Mouse (Mus musculus) liver, postnatal 0 days (tissue): ENCODE data around the gene Mcmbp. TPM values are rescaled to one million over a fixed set of nuclear protein-coding genes. Genes with fewer than 3 reads are reported as not detected.

Source experiments
- ATAC-seq: fragments of 200-750 bp; cut with Nextera tagmentation; 2 replicates; pipeline ENCODE4 v1.8.0; 2017; ENCODE audit warnings: mild to moderate bottlenecking, moderate library complexity
- DNase-seq: peaks from one replicate; pipeline ENCODE4 v3.0.0-alpha.2; 2016
- H3K27ac ChIP-seq: fragments of 300-500 bp; sonication (generic); 2 replicates; pipeline ENCODE4 v1.5.1; 2014; ENCODE audit warnings: antibody characterized with exemption, moderate library complexity, mild to moderate bottlenecking, low read depth
- H3K27me3 ChIP-seq: fragments of 300-500 bp; sonication (generic); 2 replicates; pipeline ENCODE4 v1.6.1; 2014; ENCODE audit warnings: low read length, control low read depth, mixed read lengths; ENCODE audit not compliant: insufficient read depth
- H3K36me3 ChIP-seq: fragments of 300-500 bp; sonication (generic); replicated peaks from 2 replicates; pipeline ENCODE4 v1.6.1; 2014; ENCODE audit warnings: mild to moderate bottlenecking, control low read depth, low read length, moderate library complexity, mixed read lengths; ENCODE audit not compliant: insufficient read depth
- H3K4me1 ChIP-seq: fragments of 300-500 bp; sonication (generic); 2 replicates; pipeline ENCODE4 v1.6.1; 2014; ENCODE audit warnings: antibody characterized with exemption, mild to moderate bottlenecking, control low read depth; ENCODE audit not compliant: insufficient read depth
- H3K4me2 ChIP-seq: fragments of 300-500 bp; sonication (generic); 2 replicates; pipeline ENCODE4 v1.6.1; 2014; ENCODE audit warnings: low read depth, mild to moderate bottlenecking, low read length, moderate library complexity, mixed read lengths
- H3K4me3 ChIP-seq: fragments of 300-500 bp; sonication (generic); 2 replicates; pipeline ENCODE4 v1.5.1; 2014; ENCODE audit warnings: low read depth, low read length
- H3K9ac ChIP-seq: fragments of 300-500 bp; sonication (generic); replicated peaks from 2 replicates; pipeline ENCODE4 v1.6.1; 2014; ENCODE audit warnings: mild to moderate bottlenecking, moderate library complexity
- H3K9me3 ChIP-seq: fragments of 300-500 bp; sonication (generic); 2 replicates; pipeline ENCODE4 v1.6.1; 2016; ENCODE audit warnings: mild to moderate bottlenecking, control low read depth, low read length, mixed read lengths
- CTCF ChIP-seq: sonication (generic); IDR thresholded peaks from 2 replicates; pipeline ENCODE4 v1.5.1; 2016; ENCODE audit warnings: antibody characterized with exemption, low read depth
- EP300 ChIP-seq: IDR thresholded peaks from 2 replicates; pipeline ENCODE4 v1.6.1; 2016; ENCODE audit warnings: antibody characterized with exemption, low read depth, mild to moderate bottlenecking
- WGBS: fragments of 180-500 bp; shearing (Covaris S2); extraction: QIAGEN DNeasy Blood & Tissue Kit; methylation state at CpG from one replicate; pipeline ENCODE4 v1.1.7; 2014; ENCODE audit not compliant: insufficient replicate concordance; 5-methylcytosine and 5-hydroxymethylcytosine counted together
- polyA plus RNA-seq: library from polyadenylated mRNA; unstranded; fragments of >200 nt; fragmentation: Nextera tagmentation; extraction: Ambion mirVana; gene quantifications from 2 replicates; pipeline ENCODE4 v1.2.1, GENCODE M21; 2015

Gene Mcmbp
- polyA plus RNA-seq = 19.5 and 19.9 TPM in 2 replicates

- peaks cover 36% of the 10 kb centered on the region for H3K4me1 ChIP-seq
Observed at GRCm38 (mm10) chr7:128740334-128740733, at the start of gene Mcmbp. Gene Mcmbp, minus strand, starts transcription at chr7:128740495.

GRCm38 (mm10) chr7:128790045-128790444 is 49.8 kb upstream of the Mcmbp start:
- H3K36me3 ChIP-seq = peaks cover 7% of the 10 kb centered on the region
- no peak overlapping the region for H3K4me2 ChIP-seq
- H3K9me3 ChIP-seq = no peaks in the 10 kb centered on the region
- no peaks in the 10 kb centered on the region for H3K4me1 ChIP-seq
- H3K9ac ChIP-seq = no peak overlapping the region
- no peak for DNase-seq
- WGBS = 82% methylated on average over 4 of the region's 4 CpGs
- H3K27ac ChIP-seq = no peak overlapping the region
- TF ChIP-seq CTCF (no peak), EP300 (0 out of 2 replicates have a peak, but pooled peaks have one; percentile 17)
- ATAC-seq = no peak
- H3K27me3 ChIP-seq = no peaks in the 10 kb centered on the region
- no peak overlapping the region for H3K4me3 ChIP-seq

More at GRCm38 (mm10) chr7:128740334-128740733, at the start of gene Mcmbp:
- Histone ChIP-seq H3K27me3 (no peaks in the 10 kb centered on the region), H3K27ac (peak within 1 kb of the TSS; percentile 96), H3K4me2 (peak within 1 kb of the TSS; percentile 89), H3K9me3 (no peaks in the 10 kb centered on the region), H3K36me3 (no peaks in the 10 kb centered on the region), H3K4me3 (peak within 1 kb of the TSS; percentile 97), H3K9ac (peak within 1 kb of the TSS; percentile 95)
- TF ChIP-seq CTCF = no peak
- peak; percentile 60; the same call in 1 of the 2 replicates for TF ChIP-seq EP300
- ATAC-seq (peak; percentile 76), DNase-seq (peak; percentile 99)
- under 1% methylated on average over 31 of the region's 35 CpGs for WGBS

GRCm38 (mm10) chr7:128781846-128782245 is 41.6 kb upstream of the Mcmbp start:
- ATAC-seq (no peak), DNase-seq (no peak)
- Histone ChIP-seq H3K27ac (no peak overlapping the region), H3K4me3 (no peak overlapping the region), H3K27me3 (no peaks in the 10 kb centered on the region), H3K9ac (no peak overlapping the region), H3K4me2 (no peak overlapping the region), H3K36me3 (peaks cover 70% of the 10 kb centered on the region), H3K4me1 (no peaks in the 10 kb centered on the region), H3K9me3 (no peaks in the 10 kb centered on the region)
- TF ChIP-seq CTCF (no peak), EP300 (no peak)
- WGBS = 93% methylated on average over 3 of the region's 3 CpGs

GRCm38 (mm10) chr7:128779305-128779704 is 39.0 kb upstream of the Mcmbp start:
- H3K27me3 ChIP-seq = no peaks in the 10 kb centered on the region
- ATAC-seq (no peak), DNase-seq (peak; percentile 42)
- H3K36me3 ChIP-seq = peaks cover 80% of the 10 kb centered on the region
- H3K4me3 ChIP-seq = no peak overlapping the region
- no peak overlapping the region for H3K4me2 ChIP-seq
- TF ChIP-seq CTCF (peak; percentile 78), EP300 (no peak)
- WGBS = 50% methylated on average over 6 of the region's 6 CpGs
- no peaks in the 10 kb centered on the region for H3K9me3 ChIP-seq
- H3K27ac ChIP-seq = no peak overlapping the region
- H3K4me1 ChIP-seq = no peaks in the 10 kb centered on the region
- no peak overlapping the region for H3K9ac ChIP-seq

GRCm38 (mm10) chr7:128777201-128777600 is 36.9 kb upstream of the Mcmbp start:
- Histone ChIP-seq H3K27ac (no peak overlapping the region), H3K4me1 (no peaks in the 10 kb centered on the region), H3K9me3 (no peaks in the 10 kb centered on the region), H3K9ac (no peak overlapping the region), H3K27me3 (no peaks in the 10 kb centered on the region), H3K4me2 (no peak overlapping the region), H3K36me3 (peaks cover 87% of the 10 kb centered on the region), H3K4me3 (no peak overlapping the region)
- WGBS = 85% methylated on average over 6 of the region's 6 CpGs
- DNase-seq (no peak), ATAC-seq (no peak)
- no peak for TF ChIP-seq EP300
- TF ChIP-seq CTCF = no peak

GRCm38 (mm10) chr7:128766696-128767095 is 26.4 kb upstream of the Mcmbp start:
- DNase-seq = no peak
- H3K4me1 ChIP-seq = no peaks in the 10 kb centered on the region
- TF ChIP-seq CTCF (no peak), EP300 (no peak)
- ATAC-seq = no peak
- H3K4me3 ChIP-seq = no peak overlapping the region
- no peaks in the 10 kb centered on the region for H3K9me3 ChIP-seq
- peaks cover 78% of the 10 kb centered on the region for H3K36me3 ChIP-seq
- H3K27me3 ChIP-seq = no peaks in the 10 kb centered on the region
- no peak overlapping the region for H3K27ac ChIP-seq
- no peak overlapping the region for H3K4me2 ChIP-seq
- H3K9ac ChIP-seq = no peak overlapping the region

GRCm38 (mm10) chr7:128758948-128759347 is 18.7 kb upstream of the Mcmbp start:
- H3K9me3 ChIP-seq = no peaks in the 10 kb centered on the region
- no peak for DNase-seq
- 86% methylated on average over 4 of the region's 4 CpGs for WGBS
- TF ChIP-seq EP300 = no peak
- TF ChIP-seq CTCF = no peak
- H3K4me3 ChIP-seq = no peak overlapping the region
- H3K9ac ChIP-seq = no peak overlapping the region
- H3K27ac ChIP-seq = no peak overlapping the region
- H3K4me1 ChIP-seq = no peaks in the 10 kb centered on the region
- H3K4me2 ChIP-seq = no peak overlapping the region
- ATAC-seq = no peak
- H3K36me3 ChIP-seq = peaks cover 84% of the 10 kb centered on the region
- H3K27me3 ChIP-seq = no peaks in the 10 kb centered on the region
